Mouse (Mus musculus): ENCODE results near the gene Psmb8.

The Psmb8 gene

GRCm38 (mm10) chr17:34196941-34197894 is at the start of gene Psmb8:
Gene Psmb8, plus strand, starts transcription at chr17:34197721.
- DNase-seq (ENCODE audit: inconsistent ontology term): peak; percentile 91

DNA sequence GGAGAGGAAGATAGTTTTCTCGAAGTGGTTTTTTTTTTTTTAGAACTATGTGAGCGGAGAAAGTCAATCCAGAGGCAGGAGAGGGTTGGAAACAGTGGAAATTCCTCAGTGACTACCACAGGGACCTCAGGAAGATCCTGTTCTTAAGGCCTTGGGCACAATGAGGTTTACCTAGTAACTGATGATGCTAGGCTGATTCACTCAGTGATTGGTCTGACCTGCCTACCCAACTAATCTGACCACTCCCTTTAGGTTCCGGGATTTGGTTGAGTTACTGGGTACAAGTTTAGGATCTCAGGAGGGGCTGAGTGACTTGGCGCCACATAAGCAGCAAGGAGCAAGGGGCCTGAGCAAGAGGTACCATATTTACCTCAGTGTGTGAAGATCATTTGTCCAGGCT is 44.6 kb upstream of the Psmb8 start, which contains the start of gene H2-DMb1:
TSS of gene H2-DMb1 (plus strand) at position 150 of the 400 bp plus-strand sequence.
- DNase-seq (ENCODE audit: inconsistent ontology term): peak; percentile 67

DNA sequence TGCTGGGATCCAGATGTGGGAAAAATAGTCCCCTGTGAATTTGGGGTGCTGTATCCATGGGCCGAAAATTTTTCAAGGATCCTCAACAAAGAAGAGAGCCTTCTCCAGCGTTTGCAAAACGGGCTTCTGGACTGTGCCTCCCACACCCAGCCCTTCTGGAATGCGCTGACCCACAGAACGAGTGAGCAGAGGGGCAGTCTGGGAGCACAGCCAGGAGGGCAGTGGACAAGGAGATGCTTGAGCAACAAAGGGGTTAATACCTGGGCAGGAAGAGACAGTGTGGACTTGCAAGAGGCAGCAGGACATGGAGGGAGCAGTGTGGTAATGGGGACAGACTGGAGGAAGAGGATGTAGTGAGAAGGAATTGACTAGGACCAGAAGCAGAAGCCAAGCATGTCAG is 42.0 kb upstream of the Psmb8 start:
- DNase-seq (ENCODE audit: inconsistent ontology term): no peak

GRCm38 (mm10) chr17:34164202-34164895 is 33.2 kb upstream of the Psmb8 start:
- DNase-seq (ENCODE audit: inconsistent ontology term): peak; percentile 45

DNA sequence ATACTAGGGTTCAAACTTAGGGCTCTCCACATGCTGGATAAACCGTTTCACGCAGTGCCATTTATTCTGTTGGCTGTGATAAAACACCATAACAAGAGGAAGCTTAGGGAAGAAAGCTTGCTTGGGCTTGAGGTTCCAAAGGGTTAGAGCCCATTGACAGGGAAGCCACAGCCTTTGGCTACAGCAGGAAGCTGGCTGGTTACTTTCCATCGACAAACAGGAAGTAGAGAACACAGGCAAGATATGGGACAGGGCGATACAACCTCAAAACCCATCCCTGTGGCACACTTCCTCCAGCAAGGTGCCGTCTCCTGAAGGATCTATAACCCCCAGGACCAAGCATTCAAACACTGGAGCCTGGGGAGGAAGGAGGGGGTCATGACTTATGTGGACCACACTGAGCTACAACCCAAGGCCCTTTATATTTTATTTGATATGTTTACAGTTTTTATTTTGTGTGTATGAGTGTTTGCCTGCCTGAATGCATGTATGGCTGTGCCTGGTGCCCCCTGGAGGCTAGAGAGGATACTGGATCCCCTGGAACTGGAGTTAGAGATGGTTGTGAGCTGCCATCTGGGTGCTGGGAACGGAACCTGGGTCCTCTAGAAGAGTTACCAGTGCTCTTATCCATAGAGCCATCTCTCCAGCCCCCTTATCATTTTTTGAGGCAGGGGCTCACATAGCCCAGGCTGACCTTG is 32.3 kb upstream of the Psmb8 start:
- DNase-seq (ENCODE audit: inconsistent ontology term): no peak

- peak; percentile 34 for DNase-seq (ENCODE audit: inconsistent ontology term)
These were observed 28.2 kb upstream of the Psmb8 start for GRCm38 (mm10) chr17:34169279-34169678.

- DNase-seq (ENCODE audit: inconsistent ontology term): no peak
These were observed 27.0 kb upstream of the Psmb8 start for GRCm38 (mm10) chr17:34170487-34170876.

- peak; percentile 33 for DNase-seq (ENCODE audit: inconsistent ontology term)
These were observed 26.5 kb upstream of the Psmb8 start for GRCm38 (mm10) chr17:34170877-34171498.

- no peak for DNase-seq (ENCODE audit: inconsistent ontology term)
These were observed 25.0 kb upstream of the Psmb8 start for GRCm38 (mm10) chr17:34172528-34172927.

DNA sequence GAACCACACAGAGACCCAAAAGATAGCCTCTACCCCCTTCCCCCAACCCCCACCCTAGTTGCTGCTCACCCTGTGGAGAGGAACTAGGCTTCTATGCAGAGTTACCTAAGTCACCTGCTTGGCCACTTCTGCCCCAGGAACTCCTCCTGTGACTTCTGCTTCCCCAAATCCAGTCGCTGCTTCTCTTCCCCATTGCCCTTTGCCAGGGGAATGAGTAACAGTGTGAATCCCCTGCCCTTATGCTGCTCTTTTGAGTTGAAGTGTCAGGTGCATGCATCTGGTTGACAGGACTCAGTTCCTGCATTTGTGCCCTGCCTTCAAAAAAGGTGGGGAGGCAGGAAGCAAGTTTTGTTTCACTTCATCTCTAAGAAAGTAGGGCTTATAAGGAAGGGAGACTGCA is 23.4 kb upstream of the Psmb8 start:
- no peak for DNase-seq (ENCODE audit: inconsistent ontology term)

- no peak for DNase-seq (ENCODE audit: inconsistent ontology term)
These were observed 20.3 kb upstream of the Psmb8 start for GRCm38 (mm10) chr17:34177179-34177578.

- DNase-seq (ENCODE audit: inconsistent ontology term): no peak
These were observed 18.5 kb upstream of the Psmb8 start for GRCm38 (mm10) chr17:34179019-34179418.

GRCm38 (mm10) chr17:34179913-34180859 is 17.3 kb upstream of the Psmb8 start:
- no peak for DNase-seq (ENCODE audit: inconsistent ontology term)

DNA sequence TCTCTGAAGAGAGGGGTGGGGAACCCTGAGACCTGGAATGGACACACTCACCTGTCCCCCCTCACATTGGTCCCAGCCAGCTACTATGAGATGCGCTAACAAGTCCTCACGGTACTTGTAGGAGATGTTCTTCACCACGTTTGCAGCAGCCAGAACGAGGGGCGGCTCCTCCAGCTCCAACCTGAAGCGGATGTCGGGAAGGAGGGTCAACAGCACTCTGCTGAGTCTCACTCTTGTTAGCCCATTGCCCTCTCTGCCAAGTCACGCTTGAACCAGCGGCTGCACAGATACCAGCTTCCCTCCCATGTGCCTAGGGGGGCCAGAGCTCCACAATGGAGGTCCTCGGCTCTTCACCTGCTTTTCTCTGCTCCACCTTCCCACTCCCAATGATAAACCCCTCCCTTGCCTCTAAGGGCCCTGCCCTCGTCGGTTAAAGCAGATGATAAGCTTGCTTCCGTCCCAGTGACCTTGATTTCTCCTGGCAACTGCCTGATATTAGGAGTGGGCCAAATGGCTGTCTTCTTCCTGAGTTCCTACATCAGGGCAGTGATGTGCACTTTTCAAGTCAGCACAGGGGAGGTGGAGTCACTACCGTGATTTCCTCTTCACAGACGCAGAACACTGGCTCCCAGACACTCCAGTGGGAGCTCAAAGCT is 13.8 kb upstream of the Psmb8 start:
- no peak for DNase-seq (ENCODE audit: inconsistent ontology term)

DNA sequence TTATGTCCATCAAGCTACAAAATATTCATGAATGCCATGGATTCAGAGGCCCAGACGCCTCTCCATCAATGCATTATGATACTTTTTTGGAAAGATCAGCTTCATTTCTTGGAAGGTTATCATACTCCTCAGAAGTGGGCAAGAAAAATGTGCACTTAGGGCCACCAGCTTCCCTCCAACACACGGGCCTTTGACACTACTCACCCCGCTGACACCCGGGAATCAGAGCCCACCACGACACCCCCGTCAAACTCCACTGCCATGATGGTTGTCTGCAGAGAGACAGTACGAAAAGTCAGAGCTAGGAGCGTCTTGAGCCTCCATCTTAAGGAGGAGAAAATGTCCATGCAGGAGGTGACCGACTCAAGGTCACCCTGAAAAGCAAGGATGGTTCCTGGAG is 12.0 kb upstream of the Psmb8 start:
- no peak for DNase-seq (ENCODE audit: inconsistent ontology term)

- no peak for DNase-seq (ENCODE audit: inconsistent ontology term)
These were observed 10.6 kb upstream of the Psmb8 start for GRCm38 (mm10) chr17:34186885-34187260.

DNA sequence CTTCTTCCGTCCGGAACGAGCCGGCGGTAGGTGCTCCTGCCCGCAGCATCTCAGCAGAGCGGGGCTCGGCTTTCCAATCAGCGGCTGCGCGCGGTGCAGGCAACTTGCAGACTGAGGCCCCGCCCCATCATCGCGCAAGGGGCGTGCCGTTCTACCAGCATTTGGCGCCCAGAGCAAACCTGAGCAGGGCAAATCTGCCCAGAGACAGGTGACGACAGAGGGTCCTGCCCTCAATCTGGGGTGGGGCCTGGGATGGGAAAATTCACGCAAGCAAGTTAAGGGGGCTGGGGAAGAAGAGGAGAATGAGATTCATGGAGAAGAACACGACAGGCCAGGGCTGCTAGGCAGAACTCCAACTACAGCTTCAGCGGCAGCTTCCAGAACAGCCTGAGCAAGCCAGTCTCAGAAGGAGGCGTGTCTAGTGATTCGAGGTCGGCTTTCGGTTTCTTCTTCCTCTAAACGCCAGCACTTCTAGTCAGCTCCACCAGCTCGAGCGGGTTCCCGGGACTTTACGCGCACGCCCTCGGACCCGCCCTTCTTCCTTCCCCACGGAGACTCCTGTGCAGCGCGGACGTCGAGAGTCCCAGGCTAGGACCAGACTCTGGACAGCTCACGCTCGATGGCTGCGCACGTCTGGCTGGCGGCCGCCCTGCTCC is 10.1 kb upstream of the Psmb8 start, which contains the start of the genes Tap1 and Psmb9:
TSS of gene Tap1 (plus strand) at position 293 of the 656 bp plus-strand sequence.
TSS of gene Psmb9 (minus strand) at position 504 of the 656 bp plus-strand sequence.
- peak; percentile 97 for DNase-seq (ENCODE audit: inconsistent ontology term)

GRCm38 (mm10) chr17:34188010-34188409 is 9.5 kb upstream of the Psmb8 start:
- DNase-seq (ENCODE audit: inconsistent ontology term): no peak

- no peak for DNase-seq (ENCODE audit: inconsistent ontology term)
These were observed 8.5 kb upstream of the Psmb8 start for GRCm38 (mm10) chr17:34188986-34189385.
